Mouse (Mus musculus): ENCODE data around the gene Rbfox1.

Rbfox1 gene

GRCm38 (mm10) chr16:6686076-6686757, 801.1 kb downstream of the Rbfox1 start:
- no peak for DNase-seq (ENCODE audit: low spot score in 2 of 2)

- no peak for DNase-seq (ENCODE audit: low spot score in 2 of 2)
Observed at GRCm38 (mm10) chr16:6704847-6705246, 819.7 kb downstream of the Rbfox1 start.

DNA sequence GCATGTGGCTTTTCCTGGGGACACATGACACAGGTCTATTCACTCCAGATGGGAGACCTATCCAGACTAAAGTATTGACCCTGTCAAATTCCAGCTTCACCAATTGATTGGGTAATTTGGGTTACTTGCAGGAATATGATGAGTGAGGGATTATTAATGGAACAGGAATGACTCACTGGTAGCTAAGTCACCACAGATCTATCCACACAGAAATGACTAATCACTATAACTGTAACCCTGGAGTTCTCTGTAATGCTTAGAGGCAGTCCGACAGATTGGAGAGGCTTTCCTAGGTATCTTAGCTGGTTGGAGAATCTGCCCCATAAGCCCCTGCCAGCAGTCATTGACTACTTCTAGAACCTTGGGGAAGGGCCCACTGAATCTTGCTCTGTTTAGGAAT, 827.2 kb downstream of the Rbfox1 start:
- DNase-seq (ENCODE audit: low spot score in 2 of 2): no peak

DNA sequence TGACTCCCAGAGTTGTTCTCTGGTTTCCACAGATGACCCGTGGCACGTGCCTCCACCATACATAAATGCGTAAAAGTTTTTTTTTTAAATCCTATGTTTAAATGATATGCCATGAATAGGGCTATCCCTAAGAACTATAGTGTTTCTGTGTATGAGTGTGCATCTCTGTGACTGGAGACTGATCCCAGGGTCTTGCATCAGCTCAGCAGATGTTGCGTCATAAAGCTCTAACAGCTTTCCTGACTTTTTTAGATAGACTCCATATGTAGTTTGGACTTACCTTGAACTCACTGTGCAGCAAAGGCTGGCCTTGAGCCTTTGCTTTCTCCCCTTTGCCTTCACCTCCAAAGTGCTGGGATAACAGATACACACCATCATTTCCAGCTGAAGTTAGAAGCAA, 830.1 kb downstream of the Rbfox1 start:
- DNase-seq (ENCODE audit: low spot score in 2 of 2): no peak

DNA sequence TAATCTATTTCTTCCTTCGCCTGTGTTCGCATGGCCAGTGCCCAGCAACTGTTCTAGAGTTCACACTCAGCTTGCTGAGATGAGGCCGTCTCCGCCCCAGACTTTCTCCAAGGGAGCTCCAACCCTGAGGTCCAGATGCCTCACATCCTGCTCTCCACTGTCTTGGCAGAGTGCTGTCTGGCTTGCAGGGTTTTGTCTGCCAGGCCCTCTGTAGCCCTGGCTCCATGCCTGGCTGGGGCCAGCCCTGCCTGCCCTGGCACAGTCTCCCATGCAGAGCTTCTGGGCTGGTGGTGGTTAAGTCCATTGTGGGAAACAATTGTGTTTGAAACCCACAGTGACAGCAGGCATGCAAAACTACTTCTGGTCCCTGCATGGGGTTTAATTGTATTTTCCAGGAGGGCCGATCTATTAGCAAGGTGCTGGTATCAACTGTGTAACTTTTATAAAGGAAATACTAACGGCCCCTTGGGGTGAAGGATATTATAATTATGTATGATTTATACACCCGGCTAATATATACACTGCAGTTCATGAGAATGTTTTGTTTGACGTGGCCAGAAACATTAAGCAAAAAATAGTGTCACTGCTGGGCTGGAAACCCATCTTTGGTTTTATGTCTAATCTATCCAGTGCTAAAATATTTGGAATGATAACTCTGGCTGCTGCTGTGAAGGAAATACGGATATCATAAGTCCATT, 831.2 kb downstream of the Rbfox1 start:
- DNase-seq (ENCODE audit: low spot score in 2 of 2): no peak

DNA sequence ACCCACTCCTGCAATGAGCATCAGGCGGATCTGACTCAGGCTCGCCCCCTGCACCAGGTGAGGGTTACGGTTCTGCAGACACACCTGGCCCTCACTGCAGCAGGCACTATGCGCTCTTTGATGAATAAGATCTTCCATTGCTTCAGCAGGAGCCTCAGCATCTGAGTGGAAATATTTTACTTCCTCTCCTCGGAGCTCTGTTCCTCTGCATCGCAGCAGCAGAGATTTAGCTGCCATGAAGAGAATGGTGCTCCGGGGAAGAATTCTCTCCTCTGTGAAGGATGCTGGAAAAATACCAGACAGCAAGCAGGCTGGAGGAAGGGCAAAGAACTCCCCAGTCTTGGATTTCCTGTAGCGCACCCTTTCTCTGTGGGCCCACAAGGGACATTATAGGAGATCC, 833.9 kb downstream of the Rbfox1 start:
- no peak for DNase-seq (ENCODE audit: low spot score in 2 of 2)

GRCm38 (mm10) chr16:6732646-6733045, 847.5 kb downstream of the Rbfox1 start:
- DNase-seq (ENCODE audit: low spot score in 2 of 2): no peak

DNA sequence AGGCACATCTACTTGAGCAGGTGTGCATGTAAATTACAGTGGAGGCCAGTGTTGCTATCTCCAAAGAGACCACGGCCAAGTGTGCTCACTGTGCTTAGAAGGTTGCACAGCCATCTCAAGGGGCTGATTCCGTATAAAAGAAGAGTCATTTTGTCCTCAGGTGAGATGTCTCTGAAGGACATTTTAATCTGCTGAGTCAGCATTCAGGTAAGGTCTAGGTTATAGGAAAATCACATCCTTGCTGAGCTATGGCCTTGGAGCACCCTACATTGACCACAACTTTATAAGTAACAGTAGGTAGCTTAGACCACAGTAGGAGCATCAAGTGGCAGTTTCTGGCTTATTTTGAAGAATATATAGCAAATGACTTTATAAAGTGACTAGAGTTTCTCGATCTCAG, 848.3 kb downstream of the Rbfox1 start:
- DNase-seq (ENCODE audit: low spot score in 2 of 2): no peak

DNA sequence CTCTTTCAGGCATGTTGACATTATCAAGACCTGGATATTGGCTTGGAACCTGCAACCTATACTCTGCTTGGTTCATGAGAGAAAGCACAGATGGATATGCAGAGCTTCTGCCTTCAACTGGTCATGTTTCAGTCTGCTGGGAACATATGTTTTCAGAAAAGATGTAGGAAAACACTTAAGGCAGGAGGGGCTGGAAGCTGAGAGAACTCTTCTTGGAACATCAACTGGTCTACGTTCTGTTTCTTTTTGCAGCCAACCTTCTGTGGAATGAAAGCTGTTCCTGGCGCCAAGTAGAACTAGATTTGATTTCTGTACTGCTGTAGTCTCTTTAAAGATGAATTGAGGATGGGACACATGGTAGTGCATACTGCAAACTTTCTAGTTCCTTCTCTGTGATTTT, 851.4 kb downstream of the Rbfox1 start:
- DNase-seq (ENCODE audit: low spot score in 2 of 2): no peak

DNA sequence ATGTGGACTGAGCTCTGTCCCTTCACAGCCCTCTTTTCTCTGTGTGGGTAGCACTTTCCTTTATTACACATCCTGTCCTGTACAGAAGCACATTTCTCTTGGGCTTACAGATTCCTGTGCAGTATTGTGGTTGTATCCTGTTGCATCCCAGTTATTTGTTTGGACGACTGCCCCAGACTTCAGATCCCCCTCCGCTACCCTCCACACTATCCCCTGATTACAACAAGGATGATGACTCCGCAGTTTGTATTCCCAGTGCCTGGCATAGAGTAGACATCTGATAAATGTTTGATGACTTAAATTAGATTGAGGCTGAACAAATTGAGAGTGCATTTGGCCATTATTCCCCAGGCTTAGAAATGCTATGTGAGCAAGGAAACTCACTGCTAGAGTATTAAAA, 851.8 kb downstream of the Rbfox1 start:
- DNase-seq (ENCODE audit: low spot score in 2 of 2): no peak

DNA sequence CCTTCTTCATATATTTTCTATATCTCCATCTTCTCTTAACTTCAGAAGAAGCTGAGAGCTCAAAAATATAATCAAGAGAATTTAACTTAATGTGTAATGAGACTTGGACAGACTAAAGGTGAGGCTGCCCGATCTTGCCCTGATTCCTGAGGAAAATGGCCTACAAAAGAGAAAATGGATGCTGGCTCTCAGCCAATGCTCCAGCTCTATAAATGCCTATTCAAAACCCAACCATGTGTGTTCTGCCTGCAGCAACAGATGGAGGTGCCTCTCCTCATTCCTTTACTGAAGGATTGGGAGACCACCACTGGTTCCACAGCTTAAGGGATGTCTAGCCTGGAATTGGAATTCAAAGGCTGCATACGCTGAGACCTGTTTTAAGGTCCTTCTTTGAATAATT, 861.0 kb downstream of the Rbfox1 start:
- no peak for DNase-seq (ENCODE audit: low spot score in 2 of 2)

GRCm38 (mm10) chr16:6750491-6750890, 865.3 kb downstream of the Rbfox1 start:
- no peak for DNase-seq (ENCODE audit: low spot score in 2 of 2)

DNA sequence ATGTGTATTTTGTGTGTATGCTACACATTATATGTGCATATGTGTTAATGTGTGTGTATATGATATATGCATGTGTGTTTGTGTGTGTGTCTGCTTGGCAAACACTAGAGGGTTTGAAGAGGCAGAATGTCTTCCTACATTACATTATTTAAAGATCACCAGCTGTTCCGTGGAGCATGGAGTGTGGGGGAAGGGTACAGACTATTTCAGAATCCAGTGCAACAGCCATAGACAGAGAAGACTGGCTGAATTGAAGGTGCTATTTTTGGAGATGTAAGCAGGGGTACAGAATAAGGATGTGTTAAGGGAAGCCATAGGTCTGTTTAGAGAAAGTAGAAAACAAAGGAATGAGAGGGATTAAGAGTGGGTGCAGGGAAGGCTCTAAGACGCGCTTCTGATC, 869.7 kb downstream of the Rbfox1 start:
- DNase-seq (ENCODE audit: low spot score in 2 of 2): no peak

DNA sequence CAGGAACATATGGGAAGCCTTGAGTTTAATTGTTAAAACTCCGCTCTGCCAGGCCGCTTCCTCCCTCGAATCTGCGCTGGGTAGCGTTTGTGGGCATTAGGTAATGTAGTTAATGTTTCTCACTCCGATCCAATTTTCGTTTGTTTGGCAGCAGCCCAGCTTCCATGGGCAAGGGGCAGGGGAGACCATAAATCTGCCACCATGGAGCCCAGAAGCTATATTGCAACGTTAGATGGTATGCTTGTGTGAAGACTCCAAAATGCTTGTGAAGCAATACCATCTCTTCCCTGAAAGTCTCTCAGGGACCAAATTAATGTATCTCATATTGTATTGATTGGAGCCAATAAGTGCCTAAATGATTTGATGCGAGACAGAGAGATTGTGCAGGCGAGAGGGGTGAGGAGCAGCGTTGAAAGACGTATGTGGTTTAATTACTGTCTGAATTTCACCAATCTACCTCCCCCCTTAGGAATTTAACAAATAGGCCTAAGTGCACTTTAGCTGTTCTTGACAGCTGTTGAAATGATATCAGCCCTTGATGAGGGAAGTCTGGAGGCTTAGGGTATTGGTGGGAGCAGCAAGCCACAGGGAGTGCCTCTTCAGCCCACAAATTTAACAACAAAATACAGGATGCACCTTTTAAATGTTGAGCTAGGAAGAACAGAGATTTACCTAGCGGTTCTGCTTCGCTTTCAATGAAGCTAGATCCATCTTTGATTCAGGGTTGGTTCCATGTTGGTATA, 884.5 kb downstream of the Rbfox1 start:
- no peak for DNase-seq (ENCODE audit: low spot score in 2 of 2)

DNA sequence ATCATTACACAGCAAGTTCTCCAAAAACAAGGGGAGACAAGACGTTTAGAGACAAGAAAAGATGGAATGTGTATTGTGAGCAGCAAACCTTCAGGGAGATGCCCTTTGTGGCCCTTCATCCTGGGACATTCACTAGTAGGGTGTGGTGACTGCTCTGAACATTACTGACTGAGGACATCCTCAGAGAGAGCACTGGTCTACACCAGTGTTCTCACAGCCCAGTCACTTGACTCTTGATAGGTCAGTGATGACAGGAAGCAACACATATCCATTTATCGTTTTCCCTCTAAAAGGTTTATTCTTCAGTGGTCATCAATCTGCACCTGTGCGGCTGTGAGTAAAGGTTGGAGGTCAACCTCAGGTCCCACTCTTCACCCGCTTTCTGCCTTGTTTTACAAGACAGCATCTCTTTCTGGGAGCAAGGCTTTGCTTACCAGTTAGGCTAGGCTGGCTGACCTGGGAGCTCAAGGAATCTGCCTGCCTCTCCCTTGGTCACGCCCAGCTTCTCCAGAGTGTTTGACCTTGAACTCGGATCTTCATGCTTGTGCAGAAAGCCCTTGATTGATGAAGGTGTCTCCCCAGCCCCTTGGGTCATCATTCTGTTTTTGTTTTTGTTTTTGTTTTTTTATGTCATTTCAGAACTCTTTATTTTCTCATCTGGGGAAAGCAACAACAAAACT, 892.5 kb downstream of the Rbfox1 start:
- DNase-seq (ENCODE audit: low spot score in 2 of 2): no peak

DNA sequence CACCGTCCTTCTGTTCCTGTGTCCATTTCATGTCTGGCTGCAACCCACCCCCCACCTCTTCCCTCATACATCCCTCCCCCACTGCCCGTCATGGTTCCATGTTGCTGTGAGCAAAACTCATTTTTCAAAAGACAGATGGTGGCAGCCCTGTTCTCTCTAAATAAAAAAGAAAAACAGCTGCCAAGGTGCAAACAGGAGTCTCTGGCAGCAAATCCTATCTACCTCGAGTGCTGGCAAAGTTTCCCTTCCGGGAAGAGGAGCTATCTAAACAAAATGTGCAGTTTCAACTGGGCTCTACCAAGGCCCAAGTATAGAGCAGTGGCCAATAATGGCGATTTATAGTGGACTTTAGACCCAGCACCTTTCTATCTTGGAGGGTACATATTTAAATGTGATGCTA, 899.0 kb downstream of the Rbfox1 start:
- no peak for DNase-seq (ENCODE audit: low spot score in 2 of 2)

DNA sequence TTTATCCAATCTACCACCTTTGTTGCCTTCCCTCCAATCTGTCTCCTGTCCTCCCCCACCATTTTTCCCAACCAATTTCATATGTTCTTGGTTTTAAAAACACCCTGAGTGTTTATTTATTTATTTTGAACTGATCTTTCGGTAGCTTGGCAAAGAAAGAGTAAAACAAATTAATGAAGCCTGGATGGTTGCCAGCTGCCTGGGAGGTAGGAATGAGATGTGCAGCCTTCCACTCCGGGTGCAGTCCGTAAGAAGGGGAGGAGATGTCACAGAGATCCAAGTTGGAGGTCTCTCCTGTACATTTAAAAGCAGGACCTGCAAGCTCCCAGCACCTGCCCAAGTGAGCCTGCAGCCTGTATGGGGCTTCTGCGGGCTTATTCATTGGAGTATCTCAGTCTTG, 899.9 kb downstream of the Rbfox1 start:
- no peak for DNase-seq (ENCODE audit: low spot score in 2 of 2)

DNA sequence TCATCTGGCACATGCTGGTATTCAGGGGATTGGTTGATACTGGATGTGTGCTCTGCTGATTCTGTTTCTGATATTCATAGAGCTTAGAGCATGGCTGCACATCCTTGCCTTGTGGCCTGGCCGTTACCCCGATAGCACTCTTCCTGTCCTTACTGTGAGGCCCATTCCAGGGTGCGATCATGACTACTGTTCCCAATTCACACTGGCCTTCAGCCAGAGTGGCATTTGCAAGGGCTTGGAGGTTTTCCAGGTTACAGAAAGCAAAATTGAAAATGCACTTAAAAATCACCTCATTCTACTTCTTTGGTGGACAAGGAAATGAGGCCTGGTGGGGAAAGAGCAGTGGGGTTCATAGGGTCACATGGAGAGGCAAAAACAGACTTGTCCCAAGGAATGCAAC, 906.1 kb downstream of the Rbfox1 start:
- no peak for DNase-seq (ENCODE audit: low spot score in 2 of 2)

DNA sequence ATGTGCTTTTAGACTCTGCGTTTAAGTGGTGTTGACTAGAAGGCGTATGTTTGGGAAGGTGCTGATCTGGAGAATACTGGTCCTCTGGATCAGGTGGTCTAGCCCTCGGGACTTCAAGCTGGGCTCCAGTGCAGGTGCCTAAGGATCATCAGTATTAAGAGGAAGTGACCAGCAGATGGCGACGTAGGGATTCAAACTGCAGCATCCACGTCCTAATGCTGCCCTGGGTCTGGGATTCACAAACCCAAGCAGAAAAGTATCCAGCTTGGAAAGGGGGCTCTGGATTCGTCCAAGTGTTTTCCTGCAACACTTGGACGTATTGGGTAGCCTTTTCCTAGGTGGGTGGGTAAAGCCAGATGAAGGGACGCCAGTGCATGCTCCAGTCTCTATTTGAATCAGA, 906.5 kb downstream of the Rbfox1 start:
- DNase-seq (ENCODE audit: low spot score in 2 of 2): peak in 1 of 2 experiments; percentile 7

- DNase-seq (ENCODE audit: low spot score in 2 of 2): no peak
Observed at GRCm38 (mm10) chr16:6806246-6806645, 921.1 kb downstream of the Rbfox1 start.

DNA sequence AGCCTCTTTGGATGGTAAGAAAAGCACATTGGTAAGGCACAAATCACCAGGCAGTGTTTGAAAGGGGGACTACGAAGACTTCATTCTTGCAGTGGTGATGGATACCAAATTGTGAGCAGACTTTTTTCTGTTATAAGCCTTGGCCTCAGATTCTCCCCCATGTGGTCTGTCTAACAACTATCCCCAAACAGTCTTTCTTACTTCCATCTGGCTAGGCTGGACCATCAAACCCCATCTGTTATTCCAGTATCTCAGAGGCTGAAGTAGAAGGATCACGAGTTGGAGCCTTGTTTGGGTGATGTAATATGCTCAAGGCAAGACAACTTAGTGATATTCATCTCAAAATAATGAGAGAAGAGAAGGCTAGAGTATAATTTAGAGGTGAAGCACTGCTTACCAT, 922.7 kb downstream of the Rbfox1 start:
- DNase-seq (ENCODE audit: low spot score in 2 of 2): no peak

GRCm38 (mm10) chr16:6813871-6814270, 928.7 kb downstream of the Rbfox1 start:
- DNase-seq (ENCODE audit: low spot score in 2 of 2): no peak

All from urinary bladder, adult 18-20 months (tissue).